Mouse (Mus musculus): ENCODE results near the gene Gm12185. TPM values are rescaled to one million over a fixed set of nuclear protein-coding genes. Genes with fewer than 3 reads are reported as not detected.
A peak's percentile ranks its signal among the peaks of the same experiment; 100 is the strongest.
"Not testable (repeated sequence)": the region's sequence is repeated elsewhere in the genome, so short reads cannot be mapped to it uniquely, and the experiment has no call there.

Gene Gm12185
- polyA plus RNA-seq, 1 experiment from 2014 or later = not detected

GRCm38 (mm10) chr11:48900654-48901566, 91.1 kb downstream of the Gm12185 start:
- DNase-seq (ENCODE audit: low spot score); H3K27ac ChIP-seq (replicated peaks); H3K4me1 ChIP-seq; H3K9me3 ChIP-seq (replicated peaks); H3K4me3 ChIP-seq; H3K27me3 ChIP-seq (ENCODE audit: low read depth, poor library complexity, severe bottlenecking); H3K36me3 ChIP-seq: not testable (repeated sequence)
- whole genome bisulfite sequencing = 84% methylated on average over 6 of the region's 6 CpGs

DNA sequence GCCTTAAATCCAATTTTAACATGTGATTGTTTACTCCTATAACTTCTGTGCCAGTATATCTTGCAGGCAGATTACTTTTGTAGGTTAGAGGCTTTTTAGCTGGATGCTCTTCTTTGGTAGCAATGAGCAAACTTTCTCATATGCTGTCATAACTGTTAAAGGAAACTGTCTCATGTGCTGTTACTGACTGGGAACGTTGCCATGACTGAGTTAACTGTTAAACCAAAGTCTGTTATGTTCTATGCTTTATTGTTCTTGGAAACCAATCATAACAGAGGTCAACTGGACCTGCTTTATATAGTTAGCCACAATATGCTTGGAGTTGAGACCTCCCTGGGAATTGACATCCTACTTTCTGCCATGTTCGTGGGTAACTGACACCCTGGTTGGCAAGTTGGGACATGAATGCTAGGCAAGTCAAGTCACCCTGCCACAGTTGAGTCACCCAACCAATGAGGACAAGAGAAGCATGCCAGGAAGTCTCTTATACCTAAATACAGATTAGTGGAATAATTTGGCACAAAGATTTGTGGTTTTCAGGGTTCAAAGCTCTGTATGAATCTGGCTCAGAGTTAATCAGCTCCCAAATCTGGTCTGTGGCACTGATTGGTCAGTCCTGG, 93.1 kb downstream of the Gm12185 start:
- 85% methylated on average over 2 of the region's 2 CpGs for WGBS
- no peaks in the 10 kb centered on the region for H3K9me3 ChIP-seq (replicated peaks)
- no peaks in the 10 kb centered on the region for H3K27me3 ChIP-seq (ENCODE audit: low read depth, poor library complexity, severe bottlenecking)
- no peak overlapping the region for H3K4me3 ChIP-seq
- H3K4me1 ChIP-seq = no peaks in the 10 kb centered on the region
- no peaks in the 10 kb centered on the region for H3K36me3 ChIP-seq
- H3K27ac ChIP-seq (replicated peaks) = no peak overlapping the region
- no peak for DNase-seq (ENCODE audit: low spot score)

DNA sequence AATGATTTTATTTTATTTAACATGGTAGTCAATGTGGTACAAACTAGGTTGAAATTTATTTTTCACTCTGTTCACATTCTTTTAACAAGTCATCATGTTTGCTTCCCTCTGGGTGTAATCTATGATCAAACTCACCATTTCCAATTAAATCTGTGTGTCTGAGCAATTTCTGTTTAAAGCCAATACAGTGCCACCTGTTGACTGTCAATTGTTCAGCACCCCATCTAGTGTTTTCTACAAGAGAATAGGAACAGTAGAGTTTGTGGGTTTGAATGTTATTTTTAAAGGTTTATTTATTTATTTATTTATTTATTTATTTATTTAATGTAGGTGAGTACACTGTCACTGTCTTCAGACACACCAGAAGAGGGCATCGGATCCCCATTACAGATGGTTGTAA, 115.3 kb downstream of the Gm12185 start:
- H3K9me3 ChIP-seq (replicated peaks) = no peaks in the 10 kb centered on the region
- H3K27me3 ChIP-seq (ENCODE audit: low read depth, poor library complexity, severe bottlenecking) = peaks cover 21% of the 10 kb centered on the region
- 87% methylated on average over 1 of the region's 1 CpGs for WGBS
- no peak for DNase-seq (ENCODE audit: low spot score)
- H3K27ac ChIP-seq (replicated peaks) = no peak overlapping the region
- peaks cover 7% of the 10 kb centered on the region for H3K4me1 ChIP-seq
- no peak overlapping the region for H3K4me3 ChIP-seq
- no peaks in the 10 kb centered on the region for H3K36me3 ChIP-seq

- 67% methylated on average over 1 of the region's 1 CpGs for WGBS
Observed at GRCm38 (mm10) chr11:48875343-48875837, 116.6 kb downstream of the Gm12185 start.

DNA sequence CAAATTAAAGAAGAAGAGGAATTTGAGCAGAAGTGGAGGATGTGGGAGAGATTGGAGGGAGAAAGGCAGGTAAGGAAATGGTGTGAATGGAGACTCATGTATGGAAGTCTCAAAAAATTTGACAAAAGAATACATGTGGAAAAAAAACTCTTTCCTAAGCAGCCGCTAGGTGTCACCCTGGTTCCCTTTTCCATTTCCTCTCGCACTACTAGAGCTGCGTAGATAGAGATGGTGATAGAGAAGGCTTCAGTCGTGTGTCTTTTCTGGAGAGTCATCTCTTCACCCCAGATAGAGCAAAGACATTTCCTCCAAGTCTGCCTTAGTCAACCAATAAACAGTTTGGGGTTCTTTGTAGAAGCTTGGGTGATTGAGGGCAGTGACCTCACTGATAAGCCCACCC, 117.6 kb downstream of the Gm12185 start:
- 4% methylated on average over 4 of the region's 4 CpGs for WGBS
- no peak overlapping the region for H3K4me3 ChIP-seq
- no peaks in the 10 kb centered on the region for H3K36me3 ChIP-seq
- no peaks in the 10 kb centered on the region for H3K9me3 ChIP-seq (replicated peaks)
- peaks cover 30% of the 10 kb centered on the region for H3K27me3 ChIP-seq (ENCODE audit: low read depth, poor library complexity, severe bottlenecking)
- no peak overlapping the region for H3K27ac ChIP-seq (replicated peaks)
- peaks cover 18% of the 10 kb centered on the region for H3K4me1 ChIP-seq
- DNase-seq (ENCODE audit: low spot score) = peak; percentile 42

More at GRCm38 (mm10) chr11:48875343-48875837, 116.6 kb downstream of the Gm12185 start:
- H3K4me1 ChIP-seq = peaks cover 18% of the 10 kb centered on the region
- not testable (repeated sequence) for H3K9me3 ChIP-seq (replicated peaks); DNase-seq (ENCODE audit: low spot score); H3K27ac ChIP-seq (replicated peaks); H3K36me3 ChIP-seq; H3K4me3 ChIP-seq
- H3K27me3 ChIP-seq (ENCODE audit: low read depth, poor library complexity, severe bottlenecking) = peaks cover 25% of the 10 kb centered on the region

DNA sequence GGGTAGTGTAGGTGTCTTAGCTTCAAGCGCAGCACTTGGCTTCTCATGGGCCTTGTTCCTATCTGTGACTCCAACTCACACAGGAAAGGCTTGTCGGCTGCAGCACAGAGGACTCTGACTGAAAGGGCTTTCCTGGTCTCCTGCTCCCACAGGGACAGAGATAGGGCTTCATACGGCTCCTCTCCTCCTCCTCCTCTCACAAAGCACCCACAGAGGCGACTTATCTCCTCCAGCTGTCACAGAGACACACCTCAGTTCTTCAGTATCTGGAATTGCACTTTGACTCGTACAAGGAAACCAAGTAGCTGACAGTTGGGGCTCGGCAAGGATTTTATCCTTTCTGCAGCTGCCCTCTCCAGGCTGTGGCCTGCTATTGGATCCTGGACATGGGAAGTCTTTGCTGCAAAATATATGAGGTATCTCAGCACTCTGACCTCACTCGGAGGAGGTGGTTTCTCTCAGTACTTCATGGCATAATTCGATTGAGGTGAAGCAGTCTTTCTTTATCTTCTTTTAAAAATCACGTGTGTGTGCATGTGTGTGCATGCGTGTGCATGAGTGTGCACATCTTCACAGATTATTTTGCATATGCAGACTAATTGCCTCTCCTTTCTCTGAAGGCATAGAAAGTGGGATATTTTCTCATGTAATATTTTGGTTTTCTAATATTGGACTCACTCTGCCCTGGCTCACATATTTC, 118.3 kb downstream of the Gm12185 start:
- H3K4me3 ChIP-seq = no peak overlapping the region
- no peak overlapping the region for H3K27ac ChIP-seq (replicated peaks)
- no peak for DNase-seq (ENCODE audit: low spot score)
- H3K9me3 ChIP-seq (replicated peaks) = no peaks in the 10 kb centered on the region
- WGBS = 71% methylated on average over 10 of the region's 10 CpGs
- no peaks in the 10 kb centered on the region for H3K36me3 ChIP-seq
- peaks cover 18% of the 10 kb centered on the region for H3K4me1 ChIP-seq
- H3K27me3 ChIP-seq (ENCODE audit: low read depth, poor library complexity, severe bottlenecking) = peaks cover 30% of the 10 kb centered on the region

DNA sequence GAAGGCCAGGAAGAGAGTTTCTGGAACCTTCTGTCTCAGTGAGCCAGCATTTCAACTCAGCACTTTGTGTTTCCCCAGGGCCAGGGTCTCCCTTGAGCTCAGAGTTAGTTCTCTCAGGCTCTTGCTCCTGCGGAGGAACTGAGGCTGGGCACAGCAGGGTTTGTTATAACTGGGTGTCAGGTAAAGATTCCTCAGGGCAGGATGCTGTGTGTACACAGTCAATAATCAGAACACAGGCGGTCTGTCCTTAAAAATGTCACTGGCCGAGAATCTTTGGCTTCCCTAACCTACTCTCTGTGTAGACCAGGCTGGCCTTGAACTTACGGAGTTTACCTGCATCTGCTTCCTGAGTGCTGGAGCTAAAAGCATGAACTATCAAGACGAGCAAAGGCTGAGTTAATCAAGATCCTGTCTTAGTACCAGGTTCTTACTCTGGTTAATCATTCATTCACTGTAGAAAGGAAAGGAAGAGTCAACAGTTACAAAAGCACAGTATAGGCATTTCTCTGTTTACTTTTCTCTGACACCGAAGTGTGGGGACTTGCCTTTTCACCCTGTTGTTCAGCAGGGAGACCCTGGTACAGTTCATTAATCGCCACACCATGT, 119.2 kb downstream of the Gm12185 start:
- Histone ChIP-seq H3K4me1 (peaks cover 18% of the 10 kb centered on the region), H3K4me3 (no peak overlapping the region), H3K36me3 (no peaks in the 10 kb centered on the region), H3K9me3 (replicated peaks) (no peaks in the 10 kb centered on the region), H3K27me3 (ENCODE audit: low read depth, poor library complexity, severe bottlenecking) (peaks cover 30% of the 10 kb centered on the region), H3K27ac (replicated peaks) (no peak overlapping the region)
- DNase-seq (ENCODE audit: low spot score) = no peak
- 79% methylated on average over 7 of the region's 7 CpGs for WGBS

GRCm38 (mm10) chr11:48871817-48872541, 120.0 kb downstream of the Gm12185 start:
- WGBS = 14% methylated on average over 17 of the region's 17 CpGs
- Histone ChIP-seq H3K9me3 (replicated peaks) (no peaks in the 10 kb centered on the region), H3K4me1 (peaks cover 18% of the 10 kb centered on the region), H3K4me3 (peak overlapping the region; percentile 54), H3K27ac (replicated peaks) (peak overlapping the region; percentile 70), H3K27me3 (ENCODE audit: low read depth, poor library complexity, severe bottlenecking) (peaks cover 30% of the 10 kb centered on the region), H3K36me3 (no peaks in the 10 kb centered on the region)
- DNase-seq (ENCODE audit: low spot score) = no peak

- peak within 1 kb of the TSS; percentile 54 for H3K4me3 ChIP-seq
- peak; percentile 48 for DNase-seq (ENCODE audit: low spot score)
- 3% methylated on average over 19 of the region's 19 CpGs for WGBS
- no peaks in the 10 kb centered on the region for H3K9me3 ChIP-seq (replicated peaks)
- H3K4me1 ChIP-seq = peaks cover 18% of the 10 kb centered on the region
- H3K27ac ChIP-seq (replicated peaks) = peak within 1 kb of the TSS; percentile 70
- H3K27me3 ChIP-seq (ENCODE audit: low read depth, poor library complexity, severe bottlenecking) = peaks cover 30% of the 10 kb centered on the region
- no peaks in the 10 kb centered on the region for H3K36me3 ChIP-seq
Observed at GRCm38 (mm10) chr11:48871201-48871772, 120.7 kb downstream of the Gm12185 start, which contains the start of gene Irgm1. Gene Irgm1, minus strand, starts transcription at chr11:48871683.

DNA sequence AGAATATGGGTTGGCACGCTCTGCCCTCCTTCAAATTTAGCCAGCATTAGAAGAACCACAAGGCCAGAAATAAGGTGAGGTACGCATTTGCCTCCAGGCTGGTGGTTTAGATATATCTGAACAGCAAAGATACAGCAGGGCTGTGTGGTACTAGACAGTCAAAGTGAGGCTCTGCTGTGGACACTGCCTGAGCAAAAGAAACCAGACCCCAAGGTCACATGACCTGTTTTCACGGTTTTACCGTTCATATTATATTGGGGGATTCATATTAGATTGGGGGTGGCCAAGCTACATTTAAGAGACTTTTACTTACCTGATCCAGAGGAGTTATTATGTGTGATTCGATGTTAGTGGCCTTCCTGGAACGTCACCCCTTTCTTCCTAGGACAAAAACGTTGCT, 121.2 kb downstream of the Gm12185 start:
- WGBS = 47% methylated on average over 7 of the region's 7 CpGs
- no peak for DNase-seq (ENCODE audit: low spot score)
- Histone ChIP-seq H3K4me3 (peak overlapping the region; percentile 54), H3K36me3 (no peaks in the 10 kb centered on the region), H3K9me3 (replicated peaks) (no peaks in the 10 kb centered on the region), H3K27ac (replicated peaks) (peak overlapping the region; percentile 70), H3K27me3 (ENCODE audit: low read depth, poor library complexity, severe bottlenecking) (peaks cover 30% of the 10 kb centered on the region), H3K4me1 (peaks cover 18% of the 10 kb centered on the region)

- Histone ChIP-seq H3K27me3 (ENCODE audit: low read depth, poor library complexity, severe bottlenecking) (peaks cover 30% of the 10 kb centered on the region), H3K27ac (replicated peaks) (no peak overlapping the region), H3K36me3 (no peaks in the 10 kb centered on the region), H3K9me3 (replicated peaks) (no peaks in the 10 kb centered on the region), H3K4me1 (peaks cover 18% of the 10 kb centered on the region), H3K4me3 (no peak overlapping the region)
- 80% methylated on average over 7 of the region's 7 CpGs for WGBS
- DNase-seq (ENCODE audit: low spot score) = no peak
Observed at GRCm38 (mm10) chr11:48869380-48870110, 122.5 kb downstream of the Gm12185 start.
